Mouse (Mus musculus) lung, postnatal 0 days (tissue): ENCODE data around the gene Ccsap.

Source experiments
- CTCF ChIP-seq: IDR thresholded peaks from 2 replicates; pipeline ENCODE4 v1.5.1; 2016; ENCODE audit warnings: antibody characterized with exemption, mild to moderate bottlenecking
- EP300 ChIP-seq: IDR thresholded peaks from 2 replicates; pipeline ENCODE4 v1.6.1; 2016; ENCODE audit warnings: antibody characterized with exemption, mild to moderate bottlenecking, control low read depth

DNA sequence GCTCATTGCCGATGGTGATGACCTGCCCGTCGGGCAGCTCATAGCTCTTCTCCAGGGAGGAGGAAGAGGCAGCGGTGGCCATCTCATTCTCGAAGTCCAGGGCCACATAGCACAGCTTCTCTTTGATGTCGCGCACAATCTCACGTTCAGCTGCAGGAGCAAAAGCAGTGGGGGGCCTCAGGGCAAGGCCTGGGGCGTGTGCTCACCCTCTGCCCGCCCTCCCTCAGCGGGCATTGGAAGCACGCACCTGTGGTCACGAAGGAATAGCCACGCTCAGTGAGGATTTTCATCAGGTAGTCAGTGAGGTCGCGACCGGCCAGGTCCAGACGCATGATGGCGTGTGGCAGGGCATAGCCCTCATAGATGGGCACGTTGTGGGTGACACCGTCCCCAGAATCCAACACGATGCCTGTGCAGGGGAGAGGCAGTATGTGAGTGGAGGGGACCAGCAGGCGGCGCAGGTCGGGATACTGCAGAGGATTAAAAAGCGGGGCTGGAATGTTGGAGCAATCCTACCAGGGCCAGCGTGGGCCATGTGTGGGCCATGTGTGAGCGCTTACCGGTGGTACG lies 32.7 kb upstream of the Ccsap start:
- TF ChIP-seq EP300 (no peak), CTCF (no peak)
